ENCODE assay signal across 18 mouse cellular contexts in genomic region chr1:172751241-172751640, GRCm38 (mm10). TPM values are rescaled to one million over a fixed set of nuclear protein-coding genes. Genes with fewer than 3 reads are reported as not detected.
"Had no signal": no experiment of that assay in that cellular context is flagged by ENCODE, and none has a peak within 500 bp of the region (broad histone marks: within the 10 kb centered on the region; RNA-seq: fewer than 3 reads in every experiment).

No protein-coding gene starts in this region.

- DNase-seq: kidney, adult 18-20 months; kidney, adult 9 months; kidney, postnatal 14 days; layer of hippocampus, postnatal 36 days; liver, embryonic 13.5 days; lung, adult 2 months; lung, postnatal 14 days; lung, postnatal 4 days; midbrain, embryonic 14.5 days; spleen, adult 18-20 months; thymus, adult 18-20 months; thymus, postnatal 36 days had no signal

RNA-seq across cellular contexts. Expression of gene Crp, which starts 53.4 kb away (rescaled TPM):
- total RNA-seq: layer of hippocampus, adult 8-10 months; layer of hippocampus, postnatal 10 days; layer of hippocampus, postnatal 36 days; left cerebral cortex, postnatal 25 days; megakaryocyte progenitor cell, adult 5-6 weeks; megakaryocyte-erythroid progenitor cell, adult 5-6 weeks; midbrain, postnatal 0 days had no signal
